Mouse (Mus musculus) adrenal gland, postnatal 25 days (tissue): ENCODE measurements at regions not wholly inside any gene's neighbourhood (a gene's known extent, or its start where the extent isn't known, plus 50 kb on each side); places are given as distances from the start of the nearest gene placed in this dataset.
A peak's percentile ranks its signal among the peaks of the same experiment; 100 is the strongest.

Experiments used
- DNase-seq: peaks from one replicate; pipeline ENCODE4 v3.0.0; 2021; ENCODE audit warnings: mixed read lengths

DNA sequence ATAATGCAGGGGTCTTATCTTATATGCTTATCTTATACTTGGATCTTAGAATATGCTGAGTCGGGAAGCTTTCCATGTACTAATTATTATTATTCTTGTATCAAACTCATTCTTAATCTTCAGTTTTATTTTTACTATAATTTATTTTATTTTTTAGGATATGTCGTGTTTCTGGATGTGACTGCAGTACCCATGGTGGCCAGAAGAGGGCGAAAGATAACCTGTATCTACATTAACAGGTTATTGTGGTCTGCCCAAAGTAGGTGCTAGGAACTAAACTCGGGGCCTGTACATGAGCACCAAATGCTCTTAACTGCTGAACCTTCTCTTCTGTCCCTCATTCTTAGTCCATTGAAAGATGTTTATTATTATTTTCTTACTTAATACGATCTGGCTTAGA is 72.0 kb upstream of the Samt3 start:
- DNase-seq, result no peak

DNA sequence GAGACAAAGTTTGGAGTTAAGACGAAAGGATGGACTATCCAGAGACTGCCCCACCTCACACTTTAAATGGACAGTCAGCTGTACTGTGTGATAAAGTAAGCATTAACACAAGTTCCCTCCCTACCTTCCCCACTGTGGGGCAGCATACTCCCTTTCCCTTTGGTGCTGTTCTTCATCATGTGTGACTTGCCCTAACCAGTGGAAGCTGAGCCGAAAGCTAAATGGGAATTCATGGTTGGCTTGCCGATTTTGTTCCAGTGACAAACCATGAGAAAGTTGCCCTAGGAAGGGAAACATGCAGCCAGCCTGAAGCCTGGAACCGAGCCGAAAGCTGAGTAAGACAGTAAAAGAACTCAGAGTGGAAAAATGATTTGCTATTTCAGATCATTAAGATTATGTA is 62.9 kb upstream of the Samt3 start:
- DNase-seq, result peak; percentile 11
